Mouse (Mus musculus) CH12.LX (cell line): ENCODE results near the gene P2ry1.

Experiments used
- CTCF ChIP-seq, 2 experiments: IDR thresholded peaks in 1 of 2; conservative IDR thresholded peaks in 1 of 2; 2 replicates each; pipeline ENCODE4 v1.5.1; 2011 to 2012; ENCODE audit warnings: low read depth in 2 of 2, low read length in 2 of 2, improper control_type of control experiment in 1 of 2, inconsistent platforms in 1 of 2, mild to moderate bottlenecking in 1 of 2, moderate library complexity in 1 of 2
- EP300 ChIP-seq: IDR thresholded peaks from 2 replicates; pipeline ENCODE4 v1.6.1; 2011; ENCODE audit warnings: low read length, improper control_type of control experiment
- GABPA ChIP-seq: IDR thresholded peaks from 2 replicates; pipeline ENCODE4 v1.6.1; 2012; ENCODE audit warnings: low read depth, low read length, improper control_type of control experiment, inconsistent platforms; ENCODE audit not compliant: insufficient replicate concordance
- JUND ChIP-seq: conservative IDR thresholded peaks from 2 replicates; pipeline ENCODE4 v1.6.1; 2011; ENCODE audit warnings: low read depth, low read length, improper control_type of control experiment
- MAZ ChIP-seq: IDR thresholded peaks from 2 replicates; pipeline ENCODE4 v1.6.1; 2012; ENCODE audit warnings: low read depth, mild to moderate bottlenecking, inconsistent platforms, low read length, improper control_type of control experiment, moderate library complexity
- MYC ChIP-seq: IDR thresholded peaks from 2 replicates; pipeline ENCODE4 v1.6.1; 2011; ENCODE audit warnings: low read depth, mild to moderate bottlenecking, improper control_type of control experiment, low read length
- NELFE ChIP-seq: IDR thresholded peaks from 2 replicates; pipeline ENCODE4 v1.6.1; 2011; ENCODE audit warnings: low read depth, low read length, improper control_type of control experiment
- POLR2A ChIP-seq: IDR thresholded peaks from 2 replicates; pipeline ENCODE4 v1.6.1; 2011; ENCODE audit warnings: low read depth, mild to moderate bottlenecking, improper control_type of control experiment, low read length
- SIN3A ChIP-seq: IDR thresholded peaks from 2 replicates; pipeline ENCODE4 v1.6.1; 2012; ENCODE audit warnings: low read length, improper control_type of control experiment, inconsistent platforms
- SMC3 ChIP-seq: IDR thresholded peaks from 2 replicates; pipeline ENCODE4 v1.6.1; 2011; ENCODE audit warnings: low read depth, low read length, improper control_type of control experiment
- TBP ChIP-seq: conservative IDR thresholded peaks from 2 replicates; pipeline ENCODE4 v1.6.1; 2011; ENCODE audit warnings: low read depth, low read length, improper control_type of control experiment

- no peak for TF ChIP-seq NELFE
- TF ChIP-seq MYC = no peak
- no peak for TF ChIP-seq SMC3
- TF ChIP-seq TBP = no peak
- no peak for TF ChIP-seq POLR2A
- TF ChIP-seq EP300 = no peak
- no peak for TF ChIP-seq SIN3A
- no peak for TF ChIP-seq JUND
- TF ChIP-seq MAZ = no peak
- TF ChIP-seq CTCF (conservative IDR thresholded peaks at IDR 0.05 in 1 of 2, IDR thresholded peaks at IDR 0.05 in 1 of 2; ENCODE audit: low read depth in 2 of 2, low read length in 2 of 2) = no peak
- TF ChIP-seq GABPA = no peak
Measured at GRCm38 (mm10) chr3:60953199-60953736, 49.3 kb upstream of the P2ry1 start.
